Mouse (Mus musculus) liver, adult 2 months (tissue): ENCODE data around the gene Runx1.

Source experiments
- CTCF ChIP-seq: fragments of 200-500 bp; IDR thresholded peaks from 2 replicates; pipeline ENCODE4 v1.5.1; 2011; ENCODE audit warnings: low read depth, low read length, control low read depth
- POLR2A ChIP-seq: fragments of 200-500 bp; IDR thresholded peaks from 2 replicates; pipeline ENCODE4 v1.6.1; 2011; ENCODE audit warnings: low read length, control low read depth; ENCODE audit not compliant: insufficient read depth; ENCODE audit errors: extremely low read depth

DNA sequence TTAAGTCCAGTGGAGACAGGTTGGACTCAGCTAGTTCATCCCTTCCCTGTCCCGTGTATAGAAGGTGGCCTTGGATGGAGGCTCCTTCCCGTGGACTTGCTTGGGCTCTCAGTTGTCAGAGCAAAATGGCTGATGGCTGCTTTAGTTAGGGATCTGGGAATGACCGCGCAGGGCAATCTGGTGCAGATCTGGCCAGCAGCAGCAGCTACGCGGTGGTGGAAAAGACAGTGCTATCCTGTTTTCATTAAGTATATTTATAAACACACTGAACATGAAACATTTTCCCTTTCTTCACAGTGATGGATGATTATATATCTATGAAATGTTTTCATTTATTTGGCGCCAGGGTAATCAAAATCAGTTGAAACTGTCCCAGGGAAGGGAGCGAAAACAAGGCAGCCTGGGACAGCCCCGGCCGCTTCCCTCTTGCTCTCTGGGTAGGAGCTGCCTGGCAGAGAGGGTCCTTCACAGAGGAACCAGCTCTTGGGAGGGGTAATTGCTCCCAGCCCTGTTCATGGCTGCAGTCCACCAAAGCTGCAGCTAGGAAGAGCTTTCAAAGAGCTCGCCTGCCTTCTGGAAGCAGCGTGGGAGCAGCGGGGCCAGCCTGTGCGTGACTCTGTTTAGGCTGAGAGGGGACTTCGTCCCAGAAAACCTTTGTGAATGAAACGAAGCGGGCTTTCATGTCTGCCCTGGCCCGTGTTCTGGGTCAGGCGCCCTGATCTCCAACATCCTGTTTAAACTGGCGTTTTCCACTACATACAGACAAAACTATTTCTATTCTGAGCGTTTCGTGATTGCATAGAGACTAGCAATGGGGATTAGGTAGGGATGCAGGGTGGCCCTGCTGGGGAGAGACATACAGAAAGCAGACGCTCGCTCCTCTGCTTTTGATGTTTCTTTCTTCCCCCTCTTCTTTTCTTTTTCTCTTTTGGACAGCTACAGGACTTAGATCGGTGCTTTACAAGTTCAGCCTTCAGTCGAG is 19.6 kb upstream of the Runx1 start:
- TF ChIP-seq CTCF (no peak), POLR2A (no peak)
